Mouse (Mus musculus) spleen, adult 2 months (tissue): ENCODE data around the gene Tek.

Source experiments
- CTCF ChIP-seq: fragments of 200-500 bp; IDR thresholded peaks from 2 replicates; pipeline ENCODE4 v1.5.1; 2011; ENCODE audit warnings: mild to moderate bottlenecking, inconsistent platforms; ENCODE audit not compliant: insufficient read depth, insufficient read length, insufficient replicate concordance; ENCODE audit errors: extremely low read depth
- POLR2A ChIP-seq: fragments of 200-500 bp; IDR thresholded peaks from 2 replicates; pipeline ENCODE4 v1.6.1; 2011; ENCODE audit warnings: low read depth, low read length, inconsistent platforms

DNA sequence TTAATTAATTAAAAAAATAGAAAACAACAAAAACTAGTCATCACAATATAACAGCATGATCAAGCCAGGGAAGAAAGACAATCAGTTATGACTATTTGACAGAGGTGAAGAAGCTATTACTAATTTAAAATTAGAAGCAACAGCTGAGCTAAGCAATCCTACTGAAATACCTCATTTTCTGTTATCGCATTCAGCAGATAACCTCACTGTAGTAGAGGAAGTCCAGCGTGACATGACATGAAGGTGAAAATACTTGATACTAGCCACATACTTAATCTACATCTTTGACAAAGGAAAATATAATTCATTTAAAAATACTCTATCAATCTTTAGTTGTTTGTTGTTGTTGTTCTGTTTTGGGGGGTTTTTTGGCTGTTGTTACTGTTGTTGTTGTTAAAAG, 28.1 kb upstream of the Tek start:
- no peak for TF ChIP-seq CTCF
- no peak for TF ChIP-seq POLR2A
